Mouse (Mus musculus) adrenal gland, postnatal 36 days (tissue): Measurements from ENCODE around the gene Mier1. TPM values are rescaled to one million over a fixed set of nuclear protein-coding genes. Genes with fewer than 3 reads are reported as not detected.
"Not testable (repeated sequence)": the region's sequence is repeated elsewhere in the genome, so short reads cannot be mapped to it uniquely, and the experiment has no call there.

ENCODE experiments used
- DNase-seq, 2 experiments: peaks; one replicate each; pipeline ENCODE4 v3.0.0; 2021; ENCODE audit warnings: mixed read lengths in 1 of 2
- total RNA-seq, 2 experiments: library from RNA; stranded (reverse); gene quantifications; 2 replicates each; pipeline ENCODE4 v1.2.3; 2021

Mier1 gene
- total RNA-seq, 2 experiments from 2014 or later = 57.0 to 59.2 TPM

GRCm38 (mm10) chr4:103166198-103166597 is 52.0 kb downstream of the Mier1 start:
- not testable (repeated sequence) for DNase-seq

- DNase-seq = no peak
Observed at GRCm38 (mm10) chr4:103171256-103171655, 57.1 kb downstream of the Mier1 start.

GRCm38 (mm10) chr4:103173507-103173906 is 59.3 kb downstream of the Mier1 start:
- DNase-seq = no peak

- DNase-seq = no peak
Observed at GRCm38 (mm10) chr4:103174001-103174400, 59.8 kb downstream of the Mier1 start.

GRCm38 (mm10) chr4:103177681-103178080 is 63.5 kb downstream of the Mier1 start:
- no peak for DNase-seq

GRCm38 (mm10) chr4:103178635-103179318 is 64.6 kb downstream of the Mier1 start:
- peak in 1 of 2 experiments; percentile 43 for DNase-seq

- no peak for DNase-seq
Observed at GRCm38 (mm10) chr4:103179581-103179980, 65.4 kb downstream of the Mier1 start.

- no peak for DNase-seq
Observed at GRCm38 (mm10) chr4:103180300-103180888, 66.2 kb downstream of the Mier1 start.

GRCm38 (mm10) chr4:103188786-103189640 is 74.8 kb downstream of the Mier1 start:
- no peak for DNase-seq

GRCm38 (mm10) chr4:103192421-103192820 is 78.2 kb downstream of the Mier1 start:
- DNase-seq = no peak

GRCm38 (mm10) chr4:103197401-103197800 is 83.2 kb downstream of the Mier1 start:
- no peak for DNase-seq

GRCm38 (mm10) chr4:103199086-103199485 is 84.9 kb downstream of the Mier1 start:
- no peak for DNase-seq

- DNase-seq = peak in 1 of 2 experiments; percentile 10
Observed at GRCm38 (mm10) chr4:103200046-103200445, 85.9 kb downstream of the Mier1 start.

GRCm38 (mm10) chr4:103203646-103204045 is 89.5 kb downstream of the Mier1 start:
- DNase-seq = no peak

- no peak for DNase-seq
Observed at GRCm38 (mm10) chr4:103208553-103208952, 94.4 kb downstream of the Mier1 start.

- peak; percentile 17 to 19 for DNase-seq
Observed at GRCm38 (mm10) chr4:103213859-103214497, 99.8 kb downstream of the Mier1 start.

GRCm38 (mm10) chr4:103214498-103214924 is 100.3 kb downstream of the Mier1 start:
- DNase-seq = peak; percentile 78 to 79

Other genes with a start within 250 kb of the Mier1 start
- not detected for gene Tctex1d1, start 135.8 kb upstream of the Mier1 start, total RNA-seq
- not detected for gene Insl5, start 87.5 kb upstream of the Mier1 start, total RNA-seq
- 1 to 10 TPM; 4.0 to 6.9 TPM for gene Wdr78, start 165 bp downstream of the Mier1 start, total RNA-seq
- 10 to 100 TPM; 16.0 to 17.0 TPM for gene Slc35d1, start 100.8 kb downstream of the Mier1 start, total RNA-seq
- not detected for gene 4921539E11Rik, start 176.5 kb downstream of the Mier1 start, total RNA-seq
- gene Oma1, start 199.4 kb downstream of the Mier1 start, total RNA-seq = 10 to 100 TPM; 21.5 to 23.0 TPM